Mouse (Mus musculus) neural tube, embryonic 14.5 days (tissue): ENCODE results near the gene Mthfsd. TPM values are rescaled to one million over a fixed set of nuclear protein-coding genes. Genes with fewer than 3 reads are reported as not detected.

ENCODE experiments used
- ATAC-seq: fragments of 200-750 bp; cut with Nextera tagmentation; 2 replicates; pipeline ENCODE4 v1.8.0; 2017; ENCODE audit warnings: low read depth, mild to moderate bottlenecking, moderate TSS enrichment, moderate library complexity
- H3K27ac ChIP-seq: fragments of 300-500 bp; sonication (generic); 2 replicates; pipeline ENCODE4 v1.5.1; 2014; ENCODE audit warnings: low read depth, mild to moderate bottlenecking, control low read depth, low read length, moderate library complexity, mixed read lengths
- H3K27me3 ChIP-seq: fragments of 300-500 bp; sonication (generic); 2 replicates; pipeline ENCODE4 v1.6.1; 2014; ENCODE audit warnings: low read length; ENCODE audit not compliant: control insufficient read depth, insufficient read depth
- H3K36me3 ChIP-seq: fragments of 300-500 bp; sonication (generic); 2 replicates; pipeline ENCODE4 v1.6.1; 2014; ENCODE audit warnings: low read length, mixed read lengths; ENCODE audit not compliant: control insufficient read depth, insufficient read depth
- H3K4me1 ChIP-seq: fragments of 300-500 bp; sonication (generic); 2 replicates; pipeline ENCODE4 v1.6.1; 2014; ENCODE audit warnings: low read length; ENCODE audit not compliant: control insufficient read depth, insufficient read depth
- H3K4me2 ChIP-seq: fragments of 300-500 bp; sonication (generic); 2 replicates; pipeline ENCODE4 v1.6.1; 2014; ENCODE audit warnings: mild to moderate bottlenecking, low read depth, low read length, control low read depth
- H3K4me3 ChIP-seq: fragments of 300-500 bp; sonication (generic); 2 replicates; pipeline ENCODE4 v1.5.1; 2014; ENCODE audit warnings: low read depth, low read length, control low read depth, mixed read lengths
- H3K9ac ChIP-seq: fragments of 300-500 bp; sonication (generic); replicated peaks from 2 replicates; pipeline ENCODE4 v1.6.1; 2014; ENCODE audit warnings: low read depth, mild to moderate bottlenecking, control low read depth, low read length, mixed read lengths
- H3K9me3 ChIP-seq: fragments of 300-500 bp; sonication (generic); 2 replicates; pipeline ENCODE4 v1.6.1; 2016; ENCODE audit warnings: low read length; ENCODE audit not compliant: control insufficient read depth
- WGBS: fragments of 180-500 bp; shearing (Covaris S2); extraction: QIAGEN DNeasy Blood & Tissue Kit; methylation state at CpG from one replicate; pipeline ENCODE4 v1.1.7; 2014; 5-methylcytosine and 5-hydroxymethylcytosine counted together
- polyA plus RNA-seq: library from polyadenylated mRNA; unstranded; fragments of >200 nt; fragmentation: Nextera tagmentation; extraction: Ambion mirVana; gene quantifications from 2 replicates; pipeline ENCODE4 v1.2.1, GENCODE M21; 2014

Mthfsd gene
- polyA plus RNA-seq, 1 experiment from 2014 or later = 43.3 TPM

- Histone ChIP-seq H3K4me3 (no peak overlapping the region), H3K27ac (no peak overlapping the region), H3K9ac (no peak overlapping the region), H3K4me1 (no peaks in the 10 kb centered on the region; the same call in 1 of the 2 replicates), H3K36me3 (no peaks in the 10 kb centered on the region), H3K9me3 (no peaks in the 10 kb centered on the region), H3K27me3 (peaks cover 63% of the 10 kb centered on the region), H3K4me2 (peak overlapping the region; percentile 26; the same call in 1 of the 2 replicates)
- ATAC-seq = peak; percentile 71; the same call in 1 of the 2 replicates
- WGBS = under 1% methylated on average over 36 of the region's 36 CpGs
Measured at GRCm38 (mm10) chr8:121125311-121125876, 17.2 kb upstream of the Mthfsd start.

- 0 out of 2 replicates have a peak, but pooled peaks have one; percentile 8 for ATAC-seq
Measured at GRCm38 (mm10) chr8:121124547-121125239, 16.5 kb upstream of the Mthfsd start.

GRCm38 (mm10) chr8:121123113-121123512 lies 14.9 kb upstream of the Mthfsd start:
- no peaks in the 10 kb centered on the region for H3K36me3 ChIP-seq
- no peak overlapping the region for H3K4me3 ChIP-seq
- peaks cover 60% of the 10 kb centered on the region for H3K27me3 ChIP-seq
- ATAC-seq = no peak
- no peak overlapping the region for H3K27ac ChIP-seq
- 26% methylated on average over 2 of the region's 2 CpGs for WGBS
- no peak overlapping the region for H3K9ac ChIP-seq
- H3K9me3 ChIP-seq = no peaks in the 10 kb centered on the region
- no peaks in the 10 kb centered on the region; the same call in 1 of the 2 replicates for H3K4me1 ChIP-seq
- no peak overlapping the region for H3K4me2 ChIP-seq

More at GRCm38 (mm10) chr8:121124547-121125239, 16.5 kb upstream of the Mthfsd start:
- Histone ChIP-seq H3K9ac (no peak overlapping the region), H3K27me3 (peaks cover 69% of the 10 kb centered on the region), H3K4me2 (no peak overlapping the region), H3K9me3 (no peaks in the 10 kb centered on the region), H3K36me3 (no peaks in the 10 kb centered on the region), H3K4me3 (no peak overlapping the region), H3K4me1 (no peaks in the 10 kb centered on the region; the same call in 1 of the 2 replicates), H3K27ac (0 out of 2 replicates have a peak overlapping the region, but pooled peaks have one; percentile 34)
- 0% methylated on average over 17 of the region's 17 CpGs for WGBS

GRCm38 (mm10) chr8:121122368-121122767 lies 14.2 kb upstream of the Mthfsd start:
- Histone ChIP-seq H3K4me3 (no peak overlapping the region), H3K4me2 (no peak overlapping the region), H3K36me3 (no peaks in the 10 kb centered on the region), H3K9me3 (no peaks in the 10 kb centered on the region), H3K27me3 (peaks cover 65% of the 10 kb centered on the region), H3K27ac (no peak overlapping the region), H3K4me1 (no peaks in the 10 kb centered on the region), H3K9ac (no peak overlapping the region)
- 2% methylated on average over 7 of the region's 7 CpGs for WGBS
- no peak for ATAC-seq

- WGBS = 6% methylated on average over 8 of the region's 8 CpGs
- Histone ChIP-seq H3K27ac (no peak overlapping the region), H3K9me3 (no peaks in the 10 kb centered on the region), H3K27me3 (peaks cover 69% of the 10 kb centered on the region), H3K4me1 (no peaks in the 10 kb centered on the region), H3K36me3 (no peaks in the 10 kb centered on the region), H3K4me2 (no peak overlapping the region), H3K4me3 (no peak overlapping the region), H3K9ac (no peak overlapping the region)
- ATAC-seq = no peak
Measured at GRCm38 (mm10) chr8:121121704-121122103, 13.5 kb upstream of the Mthfsd start.

- Histone ChIP-seq H3K9ac (no peak overlapping the region), H3K9me3 (no peaks in the 10 kb centered on the region), H3K36me3 (no peaks in the 10 kb centered on the region), H3K27me3 (peaks cover 70% of the 10 kb centered on the region), H3K4me2 (no peak overlapping the region), H3K4me3 (peak overlapping the region; percentile 0; the same call in 1 of the 2 replicates), H3K4me1 (peaks cover 4% of the 10 kb centered on the region; the same call in 1 of the 2 replicates), H3K27ac (no peak overlapping the region)
- no peak for ATAC-seq
- 3% methylated on average over 17 of the region's 17 CpGs for WGBS
Measured at GRCm38 (mm10) chr8:121120456-121121419, 12.5 kb upstream of the Mthfsd start.

- H3K9ac ChIP-seq = no peak overlapping the region
- H3K36me3 ChIP-seq = no peaks in the 10 kb centered on the region
- H3K4me1 ChIP-seq = peaks cover 4% of the 10 kb centered on the region; the same call in 1 of the 2 replicates
- peaks cover 72% of the 10 kb centered on the region for H3K27me3 ChIP-seq
- H3K4me3 ChIP-seq = peak overlapping the region; percentile 3; the same call in 1 of the 2 replicates
- 3% methylated on average over 12 of the region's 12 CpGs for WGBS
- H3K27ac ChIP-seq = no peak overlapping the region
- no peak overlapping the region for H3K4me2 ChIP-seq
- ATAC-seq = no peak
- H3K9me3 ChIP-seq = no peaks in the 10 kb centered on the region
Measured at GRCm38 (mm10) chr8:121119635-121120455, 11.7 kb upstream of the Mthfsd start.
